Mouse (Mus musculus) stomach, postnatal 0 days (tissue): ENCODE measurements around the gene Usp19.

ENCODE experiments used
- CTCF ChIP-seq: IDR thresholded peaks from 2 replicates; pipeline ENCODE4 v1.5.1; 2016; ENCODE audit warnings: antibody characterized with exemption, low read depth, mild to moderate bottlenecking, moderate library complexity
- EP300 ChIP-seq: optimal IDR thresholded peaks from 2 replicates; pipeline ENCODE3; 2016; ENCODE audit warnings: antibody characterized with exemption

GRCm38 (mm10) chr9:108525400-108525799 is 35.0 kb downstream of the Usp19 start:
- no peak for TF ChIP-seq CTCF
- no peak for TF ChIP-seq EP300
